Mouse (Mus musculus) stomach, postnatal 0 days (tissue): Measurements from ENCODE around the gene Pctp. TPM values are rescaled to one million over a fixed set of nuclear protein-coding genes. Genes with fewer than 3 reads are reported as not detected.
A peak's percentile ranks its signal among the peaks of the same experiment; 100 is the strongest.

ENCODE experiments used
- ATAC-seq: fragments of 200-750 bp; cut with Nextera tagmentation; 2 replicates; pipeline ENCODE4 v1.8.0; 2017; ENCODE audit not compliant: low FRiP score, low TSS enrichment
- DNase-seq: peaks from one replicate; pipeline ENCODE4 v3.0.0-alpha.2; 2016; ENCODE audit warnings: low spot score
- H3K27ac ChIP-seq: fragments of 300-500 bp; sonication (generic); replicated peaks from 2 replicates; pipeline ENCODE4 v1.5.1; 2014; ENCODE audit warnings: mild to moderate bottlenecking, control low read depth
- H3K27me3 ChIP-seq: fragments of 300-500 bp; sonication (generic); 2 replicates; pipeline ENCODE4 v1.6.1; 2014; ENCODE audit warnings: low read length; ENCODE audit not compliant: control insufficient read depth, insufficient read depth
- H3K36me3 ChIP-seq: fragments of 300-500 bp; sonication (generic); 2 replicates; pipeline ENCODE4 v1.6.1; 2014; ENCODE audit warnings: low read length, mixed read lengths; ENCODE audit not compliant: control insufficient read depth, insufficient read depth
- H3K4me1 ChIP-seq: fragments of 300-500 bp; sonication (generic); replicated peaks from 2 replicates; pipeline ENCODE4 v1.6.1; 2014; ENCODE audit warnings: antibody characterized with exemption; ENCODE audit not compliant: control insufficient read depth, insufficient read depth
- H3K4me2 ChIP-seq: fragments of 300-500 bp; sonication (generic); replicated peaks from 2 replicates; pipeline ENCODE4 v1.6.1; 2014; ENCODE audit warnings: low read depth, mild to moderate bottlenecking, control low read depth, moderate library complexity
- H3K4me3 ChIP-seq: fragments of 300-500 bp; sonication (generic); 2 replicates; pipeline ENCODE4 v1.5.1; 2014; ENCODE audit warnings: low read depth, low read length, control low read depth
- H3K9ac ChIP-seq: fragments of 300-500 bp; sonication (generic); 2 replicates; pipeline ENCODE4 v1.6.1; 2014; ENCODE audit warnings: mild to moderate bottlenecking, low read length, control low read depth, mixed read lengths
- H3K9me3 ChIP-seq: fragments of 300-500 bp; sonication (generic); 2 replicates; pipeline ENCODE4 v1.6.1; 2016; ENCODE audit warnings: low read length; ENCODE audit not compliant: control insufficient read depth
- CTCF ChIP-seq: IDR thresholded peaks from 2 replicates; pipeline ENCODE4 v1.5.1; 2016; ENCODE audit warnings: antibody characterized with exemption, low read depth, mild to moderate bottlenecking, moderate library complexity
- EP300 ChIP-seq: optimal IDR thresholded peaks from 2 replicates; pipeline ENCODE3; 2016; ENCODE audit warnings: antibody characterized with exemption
- WGBS: fragments of 180-500 bp; shearing (Covaris S2); extraction: QIAGEN DNeasy Blood & Tissue Kit; methylation state at CpG from one replicate; pipeline ENCODE4 v1.1.7; 2014; 5-methylcytosine and 5-hydroxymethylcytosine counted together
- polyA plus RNA-seq: library from polyadenylated mRNA; unstranded; fragments of >200 nt; fragmentation: Nextera tagmentation; extraction: Ambion mirVana; gene quantifications from 2 replicates; pipeline ENCODE4 v1.2.1, GENCODE M21; 2015

Gene Pctp
- polyA plus RNA-seq, 1 experiment from 2014 or later, result 7.6 TPM

DNA sequence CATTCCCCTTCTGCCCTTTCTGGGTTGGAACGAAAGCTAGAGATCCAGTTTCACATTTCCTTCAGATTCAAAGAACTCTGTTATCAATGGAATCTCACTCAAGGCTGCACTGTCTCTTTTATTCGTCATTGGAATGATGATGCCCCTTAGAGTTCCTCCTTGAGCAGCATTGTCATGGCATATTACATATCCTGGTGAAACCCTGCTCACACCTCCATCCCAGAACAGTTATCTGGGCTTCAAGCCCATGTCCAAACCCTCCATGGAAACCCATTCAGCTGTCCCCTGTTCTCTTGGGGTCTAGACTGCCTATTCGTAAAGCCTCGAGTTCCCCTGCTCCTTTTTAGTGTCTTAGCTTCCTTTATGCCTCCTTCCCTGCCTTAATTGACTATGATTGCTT lies 33.6 kb downstream of the Pctp start:
- Histone ChIP-seq H3K27me3 (no peaks in the 10 kb centered on the region), H3K9me3 (no peaks in the 10 kb centered on the region), H3K4me3 (no peak overlapping the region), H3K36me3 (no peaks in the 10 kb centered on the region), H3K27ac (no peak overlapping the region), H3K4me2 (no peak overlapping the region), H3K9ac (no peak overlapping the region), H3K4me1 (no peaks in the 10 kb centered on the region)
- WGBS, result 71% methylated on average over 4 of the region's 4 CpGs
- TF ChIP-seq CTCF (no peak), EP300 (no peak)
- ATAC-seq, result no peak
- DNase-seq, result no peak

GRCm38 (mm10) chr11:89950691-89951270 lies 51.9 kb downstream of the Pctp start:
- DNase-seq, result no peak
- no peak for ATAC-seq
- H3K9ac ChIP-seq, result no peak overlapping the region
- no peaks in the 10 kb centered on the region for H3K9me3 ChIP-seq
- H3K36me3 ChIP-seq, result no peaks in the 10 kb centered on the region
- no peaks in the 10 kb centered on the region for H3K4me1 ChIP-seq
- WGBS, result 69% methylated on average over 3 of the region's 3 CpGs
- no peak overlapping the region for H3K4me2 ChIP-seq
- H3K27ac ChIP-seq, result no peak overlapping the region
- H3K27me3 ChIP-seq, result no peaks in the 10 kb centered on the region
- H3K4me3 ChIP-seq, result no peak overlapping the region
- TF ChIP-seq EP300, result no peak
- no peak for TF ChIP-seq CTCF

DNA sequence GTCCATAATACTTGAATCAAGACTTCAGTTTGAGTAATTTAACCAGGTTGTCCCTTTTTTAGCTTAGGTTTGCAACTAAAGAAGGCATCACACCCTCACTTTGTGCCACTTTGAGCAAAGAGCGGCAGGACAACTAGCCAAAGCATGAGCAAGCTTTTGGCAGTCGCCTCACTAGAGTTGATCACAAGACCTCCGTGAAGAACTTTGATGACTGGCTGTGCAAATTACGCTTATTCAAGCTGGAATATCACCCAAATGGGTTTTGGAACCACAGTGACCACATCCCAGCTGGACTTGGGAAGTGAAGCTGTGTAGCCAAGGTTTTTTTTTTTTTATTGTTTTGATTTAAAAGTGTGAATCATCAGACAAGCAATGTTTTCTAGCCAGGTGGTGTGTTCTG lies 54.9 kb downstream of the Pctp start:
- Histone ChIP-seq H3K36me3 (no peaks in the 10 kb centered on the region), H3K4me1 (no peaks in the 10 kb centered on the region), H3K4me3 (no peak overlapping the region), H3K27me3 (no peaks in the 10 kb centered on the region), H3K27ac (no peak overlapping the region), H3K9me3 (no peaks in the 10 kb centered on the region), H3K4me2 (no peak overlapping the region), H3K9ac (no peak overlapping the region)
- 76% methylated on average over 4 of the region's 4 CpGs for WGBS
- TF ChIP-seq CTCF (no peak), EP300 (no peak)
- no peak for DNase-seq
- ATAC-seq, result no peak

GRCm38 (mm10) chr11:89945159-89945558 lies 57.5 kb downstream of the Pctp start:
- no peak overlapping the region for H3K27ac ChIP-seq
- no peak overlapping the region for H3K9ac ChIP-seq
- ATAC-seq (no peak), DNase-seq (no peak)
- H3K4me2 ChIP-seq, result no peak overlapping the region
- no peaks in the 10 kb centered on the region for H3K27me3 ChIP-seq
- TF ChIP-seq EP300, result no peak
- TF ChIP-seq CTCF, result no peak
- 88% methylated on average over 8 of the region's 8 CpGs for WGBS
- no peaks in the 10 kb centered on the region for H3K36me3 ChIP-seq
- no peak overlapping the region for H3K4me3 ChIP-seq
- H3K9me3 ChIP-seq, result no peaks in the 10 kb centered on the region
- H3K4me1 ChIP-seq, result no peaks in the 10 kb centered on the region

DNA sequence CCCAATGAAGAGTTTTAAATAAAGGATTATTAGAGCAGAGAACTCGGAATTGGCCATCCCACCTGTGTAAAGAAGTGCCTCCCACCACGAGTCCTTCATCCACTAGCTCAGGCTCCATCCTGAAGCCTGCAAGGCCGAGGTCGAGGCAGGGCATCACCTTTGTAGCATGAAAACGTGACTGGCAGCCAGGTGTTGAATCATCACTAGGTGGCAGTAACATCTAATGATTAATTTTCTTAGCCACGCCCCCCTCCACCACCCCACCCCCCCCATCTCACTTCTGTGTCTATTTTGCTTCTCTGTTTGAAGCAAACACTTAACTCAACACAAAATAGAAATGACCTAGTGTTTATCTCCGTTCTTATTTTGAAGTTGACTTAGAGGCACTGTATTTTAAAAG lies 65.5 kb downstream of the Pctp start:
- DNase-seq (peak; percentile 17), ATAC-seq (no peak)
- WGBS, result 26% methylated on average over 7 of the region's 7 CpGs
- H3K27me3 ChIP-seq, result no peaks in the 10 kb centered on the region
- no peak overlapping the region for H3K27ac ChIP-seq
- H3K9me3 ChIP-seq, result no peaks in the 10 kb centered on the region
- H3K4me2 ChIP-seq, result no peak overlapping the region
- no peaks in the 10 kb centered on the region for H3K4me1 ChIP-seq
- no peak overlapping the region for H3K4me3 ChIP-seq
- H3K9ac ChIP-seq, result no peak overlapping the region
- no peaks in the 10 kb centered on the region for H3K36me3 ChIP-seq
- TF ChIP-seq CTCF (peak; percentile 34; the same call in 1 of the 2 replicates), EP300 (no peak)

Other genes starting within 250 kb of the Pctp start
- gene Ankfn1, start 225.2 kb downstream of the Pctp start, polyA plus RNA-seq, result 0.10 and 0.12 TPM in 2 replicates
- 28.3 and 31.1 TPM in 2 replicates for gene Tmem100, start 27.5 kb upstream of the Pctp start, polyA plus RNA-seq
- gene Gm45716, start 184.8 kb upstream of the Pctp start, polyA plus RNA-seq, result 7.0 and 7.4 TPM in 2 replicates
- gene Mmd, start 246.6 kb upstream of the Pctp start, polyA plus RNA-seq, result 19.1 and 21.3 TPM in 2 replicates